Mouse (Mus musculus) embryonic facial prominence, embryonic 11.5 days (tissue): ENCODE results near the gene Fgfr2. TPM values are rescaled to one million over a fixed set of nuclear protein-coding genes. Genes with fewer than 3 reads are reported as not detected.

Experiments
- ATAC-seq: fragments of 200-750 bp; cut with Nextera tagmentation; replicated peaks from 2 replicates; pipeline ENCODE4 v1.8.0; 2017; ENCODE audit warnings: low read depth; ENCODE audit not compliant: insufficient number of reproducible peaks, low FRiP score, low TSS enrichment
- DNase-seq: peaks from one replicate; pipeline ENCODE4 v3.0.0-alpha.2; 2015; ENCODE audit warnings: low spot score
- H3K27ac ChIP-seq: fragments of 300-500 bp; sonication (generic); replicated peaks from 2 replicates; pipeline ENCODE4 v1.5.1; 2014; ENCODE audit warnings: mild to moderate bottlenecking, low read depth, low read length, control low read depth
- H3K27me3 ChIP-seq: fragments of 300-500 bp; sonication (generic); 2 replicates; pipeline ENCODE4 v1.6.1; 2014; ENCODE audit warnings: mild to moderate bottlenecking, low read length, moderate library complexity, mixed read lengths; ENCODE audit not compliant: control insufficient read depth, insufficient read depth
- H3K36me3 ChIP-seq: fragments of 300-500 bp; sonication (generic); replicated peaks from 2 replicates; pipeline ENCODE4 v1.6.1; 2014; ENCODE audit warnings: low read depth, mild to moderate bottlenecking, low read length, moderate library complexity, mixed read lengths; ENCODE audit not compliant: control insufficient read depth, insufficient read depth
- H3K4me1 ChIP-seq: fragments of 300-500 bp; sonication (generic); 2 replicates; pipeline ENCODE4 v1.6.1; 2014; ENCODE audit warnings: low read length, mixed read lengths; ENCODE audit not compliant: control insufficient read depth, insufficient read depth
- H3K4me2 ChIP-seq: fragments of 300-500 bp; sonication (generic); 2 replicates; pipeline ENCODE4 v1.6.1; 2014; ENCODE audit warnings: low read depth, mild to moderate bottlenecking, control low read depth, low read length, moderate library complexity
- H3K4me3 ChIP-seq: fragments of 300-500 bp; sonication (generic); 2 replicates; pipeline ENCODE4 v1.5.1; 2014; ENCODE audit warnings: low read depth, low read length, control low read depth
- H3K9ac ChIP-seq: fragments of 300-500 bp; sonication (generic); replicated peaks from 2 replicates; pipeline ENCODE4 v1.6.1; 2014; ENCODE audit warnings: mild to moderate bottlenecking, control low read depth, low read length
- H3K9me3 ChIP-seq: fragments of 300-500 bp; sonication (generic); replicated peaks from 2 replicates; pipeline ENCODE4 v1.6.1; 2016; ENCODE audit warnings: mild to moderate bottlenecking, low read length, inconsistent platforms, mixed read lengths; ENCODE audit not compliant: control insufficient read depth
- WGBS: fragments of 180-500 bp; shearing (Covaris S2); extraction: QIAGEN DNeasy Blood & Tissue Kit; methylation state at CpG from one replicate; pipeline ENCODE4 v1.1.7; 2014; 5-methylcytosine and 5-hydroxymethylcytosine counted together
- polyA plus RNA-seq: library from polyadenylated mRNA; unstranded; fragments of >200 nt; fragmentation: Nextera tagmentation; extraction: Ambion mirVana; gene quantifications from 2 replicates; pipeline ENCODE4 v1.2.1, GENCODE M21; 2014

The Fgfr2 gene
- polyA plus RNA-seq, 1 experiment from 2014 or later, result 75.6 TPM

DNA sequence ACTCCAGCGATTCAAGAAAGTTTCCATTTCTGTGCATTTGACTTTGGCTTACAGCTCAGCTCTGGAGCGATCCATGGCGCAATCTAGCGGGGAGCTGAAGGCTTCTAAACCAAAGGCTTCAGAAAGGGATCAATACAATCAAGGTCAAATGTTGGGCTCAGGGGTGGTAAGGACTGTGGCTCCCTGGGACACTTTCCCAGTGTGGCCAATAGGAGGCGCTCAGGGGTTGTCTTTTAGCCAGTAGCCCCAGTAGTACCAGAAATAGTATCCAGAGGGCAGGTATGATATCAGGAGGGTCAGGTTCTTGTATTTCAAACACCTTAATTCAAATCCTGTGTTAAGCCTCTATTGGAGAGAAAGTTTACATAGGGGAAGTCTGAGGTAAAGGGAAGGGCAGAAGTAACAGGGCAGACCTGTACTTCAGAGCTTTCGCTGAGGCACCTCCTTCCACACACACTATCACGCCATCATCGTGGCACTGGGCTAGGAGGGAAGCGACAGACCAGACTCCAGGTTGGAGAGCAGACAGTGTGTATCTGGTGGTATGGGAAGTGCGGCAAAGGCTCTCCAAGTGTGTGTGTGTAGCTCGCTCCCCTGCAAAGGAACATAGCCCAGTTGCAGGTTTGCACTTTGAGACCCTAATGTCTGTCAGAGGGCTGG lies 2349.8 kb downstream of the Fgfr2 start:
- Histone ChIP-seq H3K4me1 (no peaks in the 10 kb centered on the region), H3K4me3 (no peak overlapping the region), H3K36me3 (no peaks in the 10 kb centered on the region), H3K27me3 (no peaks in the 10 kb centered on the region), H3K9ac (no peak overlapping the region), H3K9me3 (no peaks in the 10 kb centered on the region), H3K27ac (no peak overlapping the region), H3K4me2 (no peak overlapping the region)
- peak; percentile 54 for DNase-seq
- ATAC-seq, result no peak
- WGBS, result 62% methylated on average over 11 of the region's 11 CpGs

- no peaks in the 10 kb centered on the region for H3K9me3 ChIP-seq
- peak; percentile 91 for DNase-seq
- no peak overlapping the region for H3K4me3 ChIP-seq
- no peak overlapping the region for H3K27ac ChIP-seq
- H3K4me1 ChIP-seq, result no peaks in the 10 kb centered on the region
- H3K9ac ChIP-seq, result no peak overlapping the region
- no peak overlapping the region for H3K4me2 ChIP-seq
- H3K27me3 ChIP-seq, result no peaks in the 10 kb centered on the region
- no peaks in the 10 kb centered on the region for H3K36me3 ChIP-seq
- 39% methylated on average over 3 of the region's 3 CpGs for WGBS
- ATAC-seq, result no peak
Measured at GRCm38 (mm10) chr7:130770707-130771106, 2352.4 kb downstream of the Fgfr2 start.

- no peak for DNase-seq
- no peak overlapping the region for H3K4me2 ChIP-seq
- no peaks in the 10 kb centered on the region; the same call in 1 of the 2 replicates for H3K36me3 ChIP-seq
- H3K27me3 ChIP-seq, result no peaks in the 10 kb centered on the region
- H3K9ac ChIP-seq, result no peak overlapping the region
- WGBS, result 86% methylated on average over 4 of the region's 4 CpGs
- no peak overlapping the region for H3K27ac ChIP-seq
- H3K4me1 ChIP-seq, result no peaks in the 10 kb centered on the region
- no peak overlapping the region for H3K4me3 ChIP-seq
- no peaks in the 10 kb centered on the region for H3K9me3 ChIP-seq
- no peak for ATAC-seq
Measured at GRCm38 (mm10) chr7:130768151-130768550, 2355.0 kb downstream of the Fgfr2 start.

DNA sequence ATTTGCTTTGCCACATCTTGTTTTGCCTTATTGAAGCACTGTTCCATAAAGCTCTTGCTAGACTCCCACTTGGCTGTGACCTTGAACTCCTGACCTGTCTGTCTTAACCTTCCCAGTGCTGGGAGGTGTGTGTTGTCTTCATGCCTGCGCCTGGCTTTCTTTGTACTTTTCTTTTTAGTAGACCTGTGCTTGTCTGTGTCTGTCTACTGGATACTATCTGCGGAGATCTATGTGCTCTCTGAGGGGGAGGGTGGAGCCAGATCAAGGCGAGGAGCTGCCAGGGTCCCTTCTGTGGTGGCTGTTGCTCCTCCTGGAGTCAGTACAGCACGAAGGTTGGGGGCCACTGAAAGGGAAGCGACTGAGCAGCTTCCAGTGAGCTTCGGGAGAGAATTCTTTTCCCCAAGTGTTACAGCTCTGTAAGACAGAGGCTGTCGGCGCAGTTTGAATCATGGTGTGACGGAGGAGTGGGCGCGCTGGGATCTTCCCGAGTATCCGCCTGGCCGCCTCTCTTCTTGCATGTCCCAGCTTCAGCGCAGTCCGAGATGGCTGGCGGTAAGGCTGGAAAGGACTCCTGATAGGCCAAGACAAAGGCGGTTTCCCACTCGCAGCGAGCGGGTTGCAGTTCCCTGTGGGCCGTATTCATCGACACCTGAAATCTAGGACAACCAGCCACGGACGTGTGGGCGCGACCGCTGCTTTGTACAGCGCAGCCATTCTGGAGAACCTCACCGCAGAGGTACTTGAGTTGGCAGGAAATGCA lies 2356.6 kb downstream of the Fgfr2 start:
- H3K9me3 ChIP-seq, result no peaks in the 10 kb centered on the region
- no peak overlapping the region for H3K27ac ChIP-seq
- no peaks in the 10 kb centered on the region for H3K4me1 ChIP-seq
- H3K27me3 ChIP-seq, result no peaks in the 10 kb centered on the region
- H3K36me3 ChIP-seq, result no peaks in the 10 kb centered on the region; the same call in 1 of the 2 replicates
- H3K4me3 ChIP-seq, result no peak overlapping the region
- DNase-seq (no peak), ATAC-seq (no peak)
- no peak overlapping the region for H3K9ac ChIP-seq
- WGBS, result 74% methylated on average over 30 of the region's 30 CpGs
- no peak overlapping the region for H3K4me2 ChIP-seq

DNA sequence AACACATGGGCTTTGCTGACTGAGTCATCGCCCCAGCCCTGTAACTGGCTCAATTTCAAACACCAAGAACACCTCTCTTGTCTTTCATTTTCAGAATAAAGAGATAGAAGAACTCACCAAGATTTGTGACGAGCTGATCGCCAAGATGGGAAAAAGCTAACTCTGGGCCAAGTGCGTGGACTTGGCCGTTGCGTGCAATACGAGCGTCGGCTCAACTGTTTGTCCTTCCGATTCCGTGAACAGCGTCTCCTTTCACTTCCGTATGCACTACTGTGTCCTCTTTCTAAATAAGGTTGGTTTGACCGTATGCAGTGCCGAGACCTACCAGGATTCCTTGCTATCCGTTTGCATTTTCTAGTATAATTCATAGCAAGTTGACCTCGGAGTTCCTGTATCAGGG lies 2359.0 kb downstream of the Fgfr2 start:
- 93% methylated on average over 17 of the region's 17 CpGs for WGBS
- Histone ChIP-seq H3K36me3 (no peaks in the 10 kb centered on the region; the same call in none of the 2 replicates), H3K9me3 (no peaks in the 10 kb centered on the region)

DNA sequence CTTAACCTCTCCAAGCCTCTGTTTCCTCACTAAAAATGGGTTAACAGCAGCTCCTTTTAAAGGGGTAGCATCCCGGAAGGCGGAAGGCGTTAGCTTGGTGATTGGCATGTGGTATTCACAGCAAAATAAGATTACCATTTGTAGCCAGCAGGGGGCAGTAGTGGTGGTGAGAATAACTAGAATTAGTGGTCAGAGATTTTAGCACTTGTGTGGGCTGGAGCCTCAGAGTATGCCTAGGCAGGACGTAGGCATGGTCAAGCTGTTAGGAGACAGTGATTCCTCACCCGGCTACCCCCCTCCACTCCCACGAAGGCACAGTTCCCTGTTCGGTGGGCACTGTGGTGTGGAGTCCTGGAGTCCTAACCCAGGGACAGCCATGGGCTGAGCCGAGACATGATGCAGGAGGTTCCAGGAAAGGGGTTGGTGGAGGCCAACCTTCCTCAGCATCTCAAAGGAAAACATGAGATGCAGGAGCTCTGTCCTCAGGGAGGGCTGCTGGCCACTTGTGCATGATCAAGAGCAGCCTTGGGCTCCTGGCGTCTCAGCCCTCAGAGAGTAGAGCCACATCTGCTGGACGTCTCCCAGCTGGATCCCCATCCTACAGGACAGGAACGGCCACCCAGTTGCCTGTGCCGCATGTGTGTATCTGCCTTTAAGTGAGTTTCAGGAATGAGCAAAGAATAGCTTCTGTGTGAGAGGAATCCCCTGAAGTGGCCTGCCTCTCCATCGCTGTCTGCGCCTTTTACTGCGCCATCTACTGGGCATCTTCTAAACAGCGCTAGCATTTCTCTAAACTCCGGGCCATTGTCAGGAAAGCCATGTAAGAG lies 2360.9 kb downstream of the Fgfr2 start:
- H3K36me3 ChIP-seq, result no peaks in the 10 kb centered on the region; the same call in none of the 2 replicates
- WGBS, result 39% methylated on average over 17 of the region's 17 CpGs

More for the DNA sequence above, 2359.0 kb downstream of the Fgfr2 start:
- Histone ChIP-seq H3K27me3 (no peaks in the 10 kb centered on the region), H3K4me1 (no peaks in the 10 kb centered on the region), H3K27ac (no peak overlapping the region), H3K9ac (no peak overlapping the region), H3K4me2 (no peak overlapping the region), H3K4me3 (no peak overlapping the region)
- ATAC-seq (no peak), DNase-seq (no peak)

DNA sequence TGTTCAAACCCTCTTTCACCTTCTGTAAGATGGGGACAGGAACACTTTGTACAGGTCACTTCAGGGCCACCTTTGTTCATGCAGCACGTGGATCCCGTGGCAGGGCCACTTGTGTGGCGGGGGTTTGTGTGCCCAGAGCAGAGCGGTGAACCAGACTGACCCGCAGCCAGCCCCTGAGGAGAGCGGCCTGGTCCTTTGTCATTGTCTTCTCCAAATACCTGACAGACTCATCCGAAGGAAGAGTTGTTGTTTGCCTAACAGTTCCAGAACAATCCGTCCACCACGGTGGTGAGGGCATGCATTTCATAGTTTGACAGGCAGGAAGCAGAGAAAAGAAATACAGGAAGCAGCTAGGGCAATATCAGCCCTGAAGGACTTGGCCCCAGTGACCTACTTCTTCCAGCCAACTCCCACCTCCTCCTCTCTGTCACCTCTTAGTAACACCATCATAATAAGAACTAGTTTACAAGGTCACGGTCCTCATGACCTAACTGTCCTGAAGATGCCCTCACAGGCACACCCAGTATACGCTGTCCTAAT lies 2365.8 kb downstream of the Fgfr2 start:
- Histone ChIP-seq H3K27me3 (no peaks in the 10 kb centered on the region), H3K27ac (no peak overlapping the region), H3K36me3 (no peaks in the 10 kb centered on the region; the same call in 1 of the 2 replicates), H3K9me3 (no peaks in the 10 kb centered on the region), H3K4me1 (no peaks in the 10 kb centered on the region), H3K9ac (no peak overlapping the region), H3K4me2 (no peak overlapping the region), H3K4me3 (no peak overlapping the region)
- 82% methylated on average over 11 of the region's 11 CpGs for WGBS
- DNase-seq, result no peak
- no peak for ATAC-seq

More for the DNA sequence above, 2360.9 kb downstream of the Fgfr2 start:
- Histone ChIP-seq H3K4me2 (no peak overlapping the region), H3K4me3 (no peak overlapping the region), H3K4me1 (no peaks in the 10 kb centered on the region), H3K9ac (no peak overlapping the region), H3K27ac (no peak overlapping the region), H3K9me3 (no peaks in the 10 kb centered on the region), H3K27me3 (no peaks in the 10 kb centered on the region)
- DNase-seq, result peak; percentile 85
- ATAC-seq, result peak; percentile 68
